Mouse (Mus musculus) midbrain, embryonic 11.5 days (tissue): ENCODE measurements around the gene Clec2l. TPM values are rescaled to one million over a fixed set of nuclear protein-coding genes. Genes with fewer than 3 reads are reported as not detected.

ENCODE experiments used
- ATAC-seq: fragments of 200-750 bp; cut with Nextera tagmentation; 2 replicates; pipeline ENCODE4 v1.8.0; 2017; ENCODE audit warnings: moderate TSS enrichment, moderate library complexity; ENCODE audit not compliant: low FRiP score
- DNase-seq: peaks from one replicate; pipeline ENCODE4 v3.0.0; 2015; ENCODE audit warnings: low spot score; ENCODE audit errors: missing footprints
- H3K27ac ChIP-seq: fragments of 300-500 bp; sonication (generic); 2 replicates; pipeline ENCODE4 v1.5.1; 2014; ENCODE audit warnings: low read depth, low read length
- H3K27me3 ChIP-seq: fragments of 300-500 bp; sonication (generic); 2 replicates; pipeline ENCODE4 v1.6.1; 2014; ENCODE audit warnings: mild to moderate bottlenecking, low read length, moderate library complexity, mixed read lengths; ENCODE audit not compliant: control insufficient read depth, insufficient read depth
- H3K36me3 ChIP-seq: fragments of 300-500 bp; sonication (generic); 2 replicates; pipeline ENCODE4 v1.6.1; 2014; ENCODE audit warnings: mild to moderate bottlenecking, low read length, moderate library complexity, mixed read lengths; ENCODE audit not compliant: control insufficient read depth, insufficient read depth
- H3K4me1 ChIP-seq: fragments of 300-500 bp; sonication (generic); 2 replicates; pipeline ENCODE4 v1.6.1; 2014; ENCODE audit warnings: low read length; ENCODE audit not compliant: control insufficient read depth, insufficient read depth
- H3K4me2 ChIP-seq: fragments of 300-500 bp; sonication (generic); 2 replicates; pipeline ENCODE4 v1.6.1; 2014; ENCODE audit warnings: mild to moderate bottlenecking, moderate library complexity
- H3K4me3 ChIP-seq: fragments of 300-500 bp; sonication (generic); 2 replicates; pipeline ENCODE4 v1.5.1; 2014; ENCODE audit warnings: low read depth, low read length
- H3K9ac ChIP-seq: fragments of 300-500 bp; sonication (generic); 2 replicates; pipeline ENCODE4 v1.6.1; 2014; ENCODE audit warnings: low read length
- H3K9me3 ChIP-seq: fragments of 300-500 bp; sonication (generic); 2 replicates; pipeline ENCODE4 v1.6.1; 2016; ENCODE audit warnings: low read length; ENCODE audit not compliant: control insufficient read depth
- WGBS: fragments of 180-500 bp; shearing (Covaris S2); extraction: QIAGEN DNeasy Blood & Tissue Kit; methylation state at CpG from one replicate; pipeline ENCODE4 v1.1.7; 2014; 5-methylcytosine and 5-hydroxymethylcytosine counted together
- polyA plus RNA-seq: library from polyadenylated mRNA; unstranded; fragments of >200 nt; fragmentation: Nextera tagmentation; extraction: Ambion mirVana; gene quantifications from 2 replicates; pipeline ENCODE4 v1.2.1, GENCODE M21; 2014

The Clec2l gene
- polyA plus RNA-seq, 1 experiment from 2014 or later: 2.2 TPM

DNA sequence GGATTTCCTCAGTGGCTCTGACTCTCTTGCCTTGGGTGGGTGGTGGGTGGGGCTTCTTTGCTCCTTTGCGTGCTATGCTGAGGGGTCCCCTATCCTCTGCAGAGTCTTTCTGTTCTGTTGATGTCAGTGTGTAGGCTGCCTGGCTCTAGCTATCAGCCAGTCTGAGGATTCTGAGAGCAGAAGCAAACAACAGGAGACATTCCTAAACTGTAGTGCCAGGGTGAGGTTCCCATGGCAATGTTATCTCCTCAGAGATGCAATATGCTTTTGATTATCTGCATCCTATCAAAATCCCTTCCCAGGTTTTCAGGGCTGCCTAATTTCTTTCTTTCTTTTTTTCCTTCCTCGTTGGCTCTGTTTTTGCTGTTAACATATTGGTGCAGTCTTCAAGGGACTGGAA, 19.7 kb downstream of the Clec2l start:
- DNase-seq (no peak), ATAC-seq (no peak)
- WGBS: 59% methylated on average over 2 of the region's 2 CpGs

DNA sequence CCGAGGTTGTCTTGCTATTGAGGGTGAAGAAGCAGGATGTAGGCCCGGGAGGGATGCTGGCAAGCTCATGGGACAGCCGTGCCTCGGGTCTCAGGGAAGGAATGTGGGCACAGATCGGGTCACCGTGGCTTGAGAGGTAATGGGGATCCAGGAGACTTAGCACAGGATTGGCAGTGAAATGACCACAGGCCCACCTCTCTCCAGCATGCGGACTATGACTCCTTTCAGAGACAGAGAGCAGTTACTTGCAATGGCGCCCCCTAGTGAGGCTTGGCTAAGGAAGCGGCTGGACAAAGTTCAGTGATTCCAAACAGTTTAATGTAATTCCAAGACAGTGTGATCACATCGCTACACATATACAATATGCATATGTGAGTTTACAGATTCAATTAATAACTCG, 24.3 kb downstream of the Clec2l start:
- Histone ChIP-seq H3K4me2 (no peak overlapping the region), H3K4me1 (no peaks in the 10 kb centered on the region), H3K36me3 (no peaks in the 10 kb centered on the region), H3K27me3 (no peaks in the 10 kb centered on the region), H3K4me3 (no peak overlapping the region), H3K9ac (no peak overlapping the region), H3K9me3 (no peaks in the 10 kb centered on the region), H3K27ac (no peak overlapping the region)
- DNase-seq (no peak), ATAC-seq (no peak)
- WGBS: 65% methylated on average over 11 of the region's 11 CpGs

More for the DNA sequence above, 19.7 kb downstream of the Clec2l start:
- Histone ChIP-seq H3K4me1 (no peaks in the 10 kb centered on the region), H3K4me2 (no peak overlapping the region), H3K27me3 (no peaks in the 10 kb centered on the region), H3K27ac (no peak overlapping the region), H3K36me3 (no peaks in the 10 kb centered on the region), H3K9ac (no peak overlapping the region), H3K4me3 (no peak overlapping the region), H3K9me3 (no peaks in the 10 kb centered on the region)

DNA sequence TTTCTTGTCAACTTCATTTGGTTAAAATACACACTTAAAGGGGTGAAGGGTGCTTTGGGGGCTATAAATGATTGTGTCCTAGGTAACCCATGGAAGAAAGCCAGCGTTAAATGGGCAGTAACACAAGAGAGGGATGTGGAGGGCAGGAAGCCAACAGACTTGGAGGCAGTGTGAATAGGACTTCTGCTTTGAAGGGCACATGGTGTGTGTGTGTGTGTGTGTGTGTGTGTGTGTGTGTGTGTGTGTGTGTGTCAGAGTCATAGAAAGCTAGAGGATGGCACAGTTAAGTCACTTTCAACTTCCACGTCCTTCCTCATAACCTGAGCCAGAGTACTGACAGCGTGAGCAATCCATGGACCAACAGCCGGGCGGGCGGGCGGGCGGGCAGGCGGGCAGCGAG, 26.0 kb downstream of the Clec2l start:
- Histone ChIP-seq H3K4me1 (no peaks in the 10 kb centered on the region), H3K27me3 (no peaks in the 10 kb centered on the region), H3K9me3 (no peaks in the 10 kb centered on the region), H3K36me3 (no peaks in the 10 kb centered on the region; the same call in 1 of the 2 replicates), H3K9ac (no peak overlapping the region), H3K27ac (no peak overlapping the region), H3K4me2 (no peak overlapping the region), H3K4me3 (no peak overlapping the region)
- ATAC-seq (no peak), DNase-seq (no peak)
- WGBS: 92% methylated on average over 10 of the region's 10 CpGs

DNA sequence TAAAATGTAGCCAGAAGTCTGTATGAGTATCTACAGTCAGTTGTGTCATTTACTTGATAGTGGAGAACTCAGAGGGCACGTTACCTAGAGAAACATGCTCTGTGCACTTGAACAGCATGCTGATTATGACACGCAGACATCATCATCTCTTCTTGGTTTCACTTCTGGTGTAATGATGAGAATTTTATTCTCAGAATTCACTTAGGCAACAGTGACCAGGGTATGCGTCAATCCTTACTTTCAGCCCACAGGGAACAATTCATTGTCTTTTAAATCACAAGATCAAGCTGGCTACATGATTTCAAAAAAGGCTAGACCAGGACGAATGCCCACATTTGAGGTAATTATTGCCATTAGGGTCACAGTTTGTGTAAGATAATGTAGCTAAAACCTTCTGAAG, 27.7 kb downstream of the Clec2l start:
- peaks cover 6% of the 10 kb centered on the region; the same call in 1 of the 2 replicates for H3K36me3 ChIP-seq
- no peaks in the 10 kb centered on the region for H3K4me1 ChIP-seq
- H3K27ac ChIP-seq: no peak overlapping the region
- WGBS: 86% methylated on average over 4 of the region's 4 CpGs
- no peak overlapping the region for H3K4me2 ChIP-seq
- H3K4me3 ChIP-seq: no peak overlapping the region
- ATAC-seq: no peak
- no peak for DNase-seq
- H3K27me3 ChIP-seq: no peaks in the 10 kb centered on the region
- no peaks in the 10 kb centered on the region for H3K9me3 ChIP-seq
- no peak overlapping the region for H3K9ac ChIP-seq

DNA sequence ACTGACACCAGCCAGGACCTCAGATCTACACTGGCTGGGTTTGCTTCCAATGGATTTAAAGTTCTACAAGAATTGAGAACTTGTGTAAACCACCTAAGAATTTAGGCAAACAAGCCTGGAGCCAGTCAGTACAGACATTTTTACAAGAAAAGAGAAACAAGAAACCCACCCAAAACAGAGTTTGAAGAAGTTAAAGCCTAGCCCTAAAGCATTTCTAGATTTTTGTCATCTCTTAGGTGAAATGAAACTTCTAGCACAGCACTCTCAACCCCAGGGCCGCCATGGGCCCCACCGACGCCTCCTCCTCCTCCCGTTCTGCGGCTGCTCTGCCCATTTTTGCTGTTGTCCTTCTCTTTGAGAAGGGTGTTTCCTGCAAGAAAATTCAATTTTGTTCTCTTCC, 28.2 kb downstream of the Clec2l start:
- H3K36me3 ChIP-seq: peaks cover 7% of the 10 kb centered on the region
- H3K4me3 ChIP-seq: no peak overlapping the region
- no peaks in the 10 kb centered on the region for H3K4me1 ChIP-seq
- DNase-seq: no peak
- no peaks in the 10 kb centered on the region for H3K9me3 ChIP-seq
- H3K27ac ChIP-seq: no peak overlapping the region
- no peaks in the 10 kb centered on the region for H3K27me3 ChIP-seq
- no peak overlapping the region for H3K9ac ChIP-seq
- ATAC-seq: no peak
- H3K4me2 ChIP-seq: no peak overlapping the region
- WGBS: 90% methylated on average over 5 of the region's 5 CpGs

DNA sequence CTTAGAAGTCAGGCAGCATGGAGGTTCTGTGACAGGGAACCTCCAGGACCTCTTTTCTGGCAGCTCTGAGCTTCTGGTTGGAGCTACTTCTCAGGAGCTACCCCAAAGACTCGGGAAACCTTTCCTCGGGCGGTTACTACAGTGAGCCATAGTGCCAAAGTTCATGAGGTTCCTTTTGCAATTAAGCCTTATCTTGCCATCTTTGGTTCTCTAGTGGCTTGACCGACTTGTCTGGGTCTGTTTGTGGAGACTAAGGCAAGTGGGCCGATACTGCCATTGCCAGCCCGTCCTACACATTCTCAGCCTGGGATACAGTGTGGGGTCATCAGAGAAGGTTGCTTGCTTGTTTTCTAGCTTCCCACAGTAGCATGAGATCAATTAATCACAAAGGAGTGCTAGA, 29.7 kb downstream of the Clec2l start:
- H3K4me3 ChIP-seq: no peak overlapping the region
- H3K9me3 ChIP-seq: no peaks in the 10 kb centered on the region
- no peak overlapping the region for H3K27ac ChIP-seq
- no peaks in the 10 kb centered on the region for H3K4me1 ChIP-seq
- no peak for DNase-seq
- H3K9ac ChIP-seq: no peak overlapping the region
- WGBS: 95% methylated on average over 6 of the region's 6 CpGs
- H3K36me3 ChIP-seq: peaks cover 10% of the 10 kb centered on the region
- H3K4me2 ChIP-seq: no peak overlapping the region
- ATAC-seq: no peak
- no peaks in the 10 kb centered on the region for H3K27me3 ChIP-seq

DNA sequence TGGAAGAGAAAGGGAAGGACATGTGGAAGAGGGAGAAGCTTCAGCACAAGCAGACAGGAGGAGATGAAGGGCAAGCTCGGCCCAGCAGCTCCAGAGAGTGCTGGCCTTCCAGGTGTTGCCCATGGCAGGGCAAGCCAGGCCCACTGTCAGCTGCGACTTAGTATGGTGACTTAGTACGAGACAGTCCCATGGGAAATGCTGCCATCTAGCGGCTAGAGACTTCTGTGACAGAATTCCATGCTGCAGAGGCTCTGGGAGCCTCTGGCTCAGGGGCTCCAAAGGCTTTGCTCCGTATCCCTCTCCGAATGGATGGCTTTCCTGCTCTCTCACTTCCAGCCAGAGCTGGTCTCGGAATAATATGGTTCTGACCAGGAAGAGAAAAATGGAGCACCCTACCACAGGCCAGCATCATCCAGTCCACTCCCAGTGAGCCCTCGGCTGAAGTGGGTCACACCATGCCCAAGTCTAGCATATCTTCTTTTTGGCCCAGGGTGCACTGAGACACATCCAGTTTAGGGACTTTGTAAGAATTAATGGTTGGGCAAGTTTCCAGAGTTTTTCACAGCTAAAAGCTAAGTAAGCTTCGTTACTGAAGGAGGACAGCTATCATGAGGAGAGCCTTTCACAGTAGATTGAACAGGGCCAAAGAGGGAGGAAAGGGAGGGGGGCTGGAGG, 32.6 kb downstream of the Clec2l start:
- Histone ChIP-seq H3K4me1 (no peaks in the 10 kb centered on the region), H3K4me2 (no peak overlapping the region), H3K36me3 (peaks cover 22% of the 10 kb centered on the region), H3K9me3 (no peaks in the 10 kb centered on the region), H3K27me3 (no peaks in the 10 kb centered on the region), H3K9ac (no peak overlapping the region), H3K27ac (no peak overlapping the region), H3K4me3 (no peak overlapping the region)
- peak; percentile 73 for ATAC-seq
- DNase-seq: peak; percentile 97
- 36% methylated on average over 8 of the region's 9 CpGs for WGBS

DNA sequence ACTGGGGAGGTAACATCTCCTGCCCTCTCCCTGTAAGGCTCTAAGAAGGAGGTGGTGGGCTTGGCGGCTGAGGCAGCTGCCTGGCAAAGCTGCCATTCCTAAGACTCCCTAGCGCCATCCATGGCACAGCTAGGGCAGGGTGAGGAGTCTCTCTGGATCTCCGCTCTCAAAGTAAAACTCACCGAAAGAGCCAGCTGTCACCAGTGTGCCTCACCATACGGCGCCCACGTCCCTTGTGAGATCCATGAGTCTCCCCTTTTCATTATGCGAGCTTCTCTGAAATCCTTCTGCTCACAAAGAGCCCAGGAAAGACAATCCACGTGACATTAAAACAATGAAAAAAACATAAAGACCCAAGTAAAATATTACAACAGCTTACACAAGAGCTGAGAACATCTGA, 33.7 kb downstream of the Clec2l start:
- Histone ChIP-seq H3K27me3 (no peaks in the 10 kb centered on the region), H3K4me2 (no peak overlapping the region), H3K36me3 (peaks cover 28% of the 10 kb centered on the region), H3K4me3 (no peak overlapping the region), H3K9me3 (no peaks in the 10 kb centered on the region), H3K27ac (no peak overlapping the region), H3K4me1 (no peaks in the 10 kb centered on the region), H3K9ac (no peak overlapping the region)
- no peak for DNase-seq
- 84% methylated on average over 9 of the region's 9 CpGs for WGBS
- no peak for ATAC-seq

DNA sequence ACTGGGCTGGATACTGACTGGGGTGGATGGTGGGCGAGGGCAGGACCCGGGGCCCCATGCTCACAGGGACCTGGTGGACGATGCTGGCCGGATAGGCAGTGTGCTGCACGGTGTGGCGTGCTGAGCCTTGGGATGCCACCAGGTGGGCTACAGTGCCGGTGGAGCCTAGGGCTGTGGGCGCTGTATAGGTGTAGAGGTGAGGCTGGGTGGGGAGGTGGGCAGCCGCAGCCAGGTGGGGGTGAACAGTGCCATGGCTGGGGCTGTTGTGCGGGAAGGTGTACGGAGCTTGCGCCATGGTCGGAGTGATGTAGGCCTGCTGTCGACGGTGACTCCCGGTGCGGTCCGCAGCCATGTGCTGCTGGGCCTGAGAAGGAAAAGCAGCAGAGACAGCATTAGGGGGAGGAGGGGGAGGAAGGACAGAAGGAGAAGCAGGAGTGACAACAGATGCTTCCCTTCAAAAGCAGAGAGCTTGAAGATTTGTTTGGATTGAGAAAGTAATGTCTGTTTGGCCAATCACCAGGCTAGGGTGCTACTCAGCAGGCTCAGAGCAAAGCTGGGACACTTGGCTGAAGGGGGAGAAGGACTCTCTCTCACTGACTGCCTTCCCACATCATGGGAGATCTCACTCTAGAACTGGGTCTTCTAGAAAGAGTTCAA, 35.5 kb downstream of the Clec2l start:
- H3K27me3 ChIP-seq: no peaks in the 10 kb centered on the region
- no peak overlapping the region for H3K4me3 ChIP-seq
- WGBS: 95% methylated on average over 18 of the region's 18 CpGs
- DNase-seq (no peak), ATAC-seq (0 out of 2 replicates have a peak, but pooled peaks have one; percentile 30)
- H3K36me3 ChIP-seq: peaks cover 40% of the 10 kb centered on the region
- no peaks in the 10 kb centered on the region for H3K9me3 ChIP-seq
- no peaks in the 10 kb centered on the region for H3K4me1 ChIP-seq
- no peak overlapping the region for H3K4me2 ChIP-seq
- no peak overlapping the region for H3K27ac ChIP-seq
- H3K9ac ChIP-seq: no peak overlapping the region
